Mouse (Mus musculus): ENCODE results near the gene Ss18l1. TPM values are rescaled to one million over a fixed set of nuclear protein-coding genes. Genes with fewer than 3 reads are reported as not detected.

Ss18l1 gene
- total RNA-seq, 2 experiments from 2014 or later = 2.9 to 3.3 TPM

DNA sequence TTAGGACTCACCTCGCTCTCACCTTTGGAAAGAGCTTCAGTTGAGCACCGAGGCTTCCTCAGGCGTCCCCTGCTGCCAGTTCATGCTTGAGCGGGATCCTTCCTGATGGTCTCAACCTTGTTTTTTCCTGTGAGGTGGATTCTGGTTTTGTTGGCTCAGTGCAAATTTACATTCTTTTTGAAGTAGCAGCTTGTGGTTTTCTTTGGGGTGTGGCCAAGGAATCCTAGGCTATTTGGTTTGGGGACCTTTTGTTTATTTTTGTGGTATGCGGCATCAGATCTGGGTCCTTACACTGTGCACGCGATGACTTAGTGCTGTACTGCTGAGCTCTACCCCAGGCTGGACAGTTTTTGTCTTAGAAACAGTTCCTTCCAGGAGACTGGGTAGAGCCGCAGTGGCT lies 38.4 kb downstream of the Ss18l1 start:
- no peak for DNase-seq
- intact Hi-C loops (cut with DNase I) = no loop called here

DNA sequence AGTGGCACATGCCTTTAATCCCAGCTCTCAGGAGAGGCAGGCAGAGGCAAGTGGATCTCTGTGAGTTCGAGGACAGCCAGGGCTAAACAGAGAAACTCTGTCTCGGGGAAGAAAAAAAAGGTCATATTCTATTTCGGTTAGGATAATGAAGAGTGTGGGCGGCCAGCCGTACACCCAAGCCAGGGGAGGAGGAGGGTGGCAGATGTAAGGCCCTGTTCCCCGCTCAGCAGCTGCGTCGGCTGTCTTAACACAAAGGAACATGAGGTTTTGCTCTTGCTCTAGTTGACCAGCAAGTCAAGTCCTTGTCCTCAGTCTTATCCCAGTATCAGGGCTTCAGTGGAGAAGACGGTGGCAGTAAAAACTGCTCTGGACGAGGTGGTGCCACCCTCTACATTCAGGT lies 40.8 kb downstream of the Ss18l1 start:
- intact Hi-C loops (cut with DNase I) = no loop called here
- DNase-seq = no peak

DNA sequence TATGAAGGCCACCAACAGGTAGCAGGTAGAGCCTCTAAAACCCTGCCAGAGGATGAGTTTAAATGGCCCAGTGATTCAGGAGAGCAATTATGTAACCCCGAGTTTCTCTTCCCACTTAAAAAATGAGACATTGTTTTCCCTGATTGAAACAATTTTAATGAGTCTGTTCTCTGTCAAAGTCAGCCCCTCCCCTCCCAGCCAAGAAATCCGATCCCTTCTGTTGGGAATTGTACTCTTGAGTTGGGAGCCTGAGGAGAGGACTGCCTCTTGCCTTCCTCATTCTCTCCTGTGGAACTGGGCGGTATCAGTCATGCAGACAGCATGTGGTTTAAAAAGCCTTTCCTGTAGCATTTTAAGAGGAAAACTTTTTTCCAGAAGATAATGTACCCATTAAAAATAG lies 42.3 kb downstream of the Ss18l1 start:
- intact Hi-C loops (cut with DNase I) = no loop called here
- no peak for DNase-seq

DNA sequence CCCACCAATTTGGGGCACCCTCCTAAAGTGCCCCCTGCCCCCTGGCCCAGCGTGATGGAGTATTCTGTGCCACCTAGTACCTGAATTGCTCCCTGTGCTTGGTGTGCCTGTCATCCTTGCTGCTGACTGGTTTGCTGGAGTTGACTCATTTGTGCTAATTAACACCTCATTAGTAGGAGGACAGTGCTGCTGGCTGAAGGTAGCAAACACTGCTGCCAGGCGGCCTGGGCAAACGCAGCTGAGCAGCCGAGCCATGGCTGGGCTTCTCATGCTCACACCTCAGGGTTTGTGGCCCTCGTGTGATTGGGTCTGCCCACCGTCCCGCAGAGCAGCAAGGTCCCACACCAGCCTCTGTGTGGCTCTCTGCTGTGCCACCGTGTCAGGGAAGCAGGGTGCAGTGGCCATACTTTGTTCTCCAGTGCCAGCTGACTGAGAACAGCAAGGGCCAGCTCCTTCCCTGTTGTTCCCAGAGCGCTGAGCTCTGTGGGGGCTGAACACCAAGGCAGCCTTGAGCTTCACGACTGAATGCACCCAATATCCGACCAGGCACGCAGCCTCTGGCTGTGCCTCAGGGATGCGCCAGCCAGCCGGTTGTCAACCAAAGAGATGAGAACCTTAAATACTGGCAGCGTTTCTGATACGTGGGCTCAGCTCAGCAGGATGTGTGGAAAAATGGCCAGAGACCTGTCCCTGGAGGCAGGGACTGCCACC lies 43.8 kb downstream of the Ss18l1 start:
- no peak for DNase-seq
- intact Hi-C loops (cut with DNase I) = no loop called here

DNA sequence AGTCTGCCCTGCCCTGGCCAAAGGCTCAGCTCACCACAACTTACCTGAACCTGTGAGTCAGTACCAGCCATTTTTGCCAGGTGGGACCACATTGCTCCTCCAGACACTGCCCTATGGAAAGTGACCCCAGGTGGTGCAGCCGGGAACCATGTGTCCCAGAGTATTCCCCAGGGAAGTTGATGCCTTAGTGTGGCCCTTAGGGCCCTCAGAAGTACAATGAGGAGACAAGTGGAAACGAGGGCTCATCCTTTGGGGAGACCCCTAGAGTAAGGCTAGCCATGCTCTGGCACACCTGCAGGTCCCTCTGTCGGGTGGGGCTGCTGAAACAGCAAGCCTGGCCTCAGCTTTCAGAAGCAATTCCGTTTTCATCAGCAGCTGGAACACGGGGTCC lies 44.3 kb downstream of the Ss18l1 start:
- intact Hi-C loops (cut with DNase I) = no loop called here
- no peak for DNase-seq

DNA sequence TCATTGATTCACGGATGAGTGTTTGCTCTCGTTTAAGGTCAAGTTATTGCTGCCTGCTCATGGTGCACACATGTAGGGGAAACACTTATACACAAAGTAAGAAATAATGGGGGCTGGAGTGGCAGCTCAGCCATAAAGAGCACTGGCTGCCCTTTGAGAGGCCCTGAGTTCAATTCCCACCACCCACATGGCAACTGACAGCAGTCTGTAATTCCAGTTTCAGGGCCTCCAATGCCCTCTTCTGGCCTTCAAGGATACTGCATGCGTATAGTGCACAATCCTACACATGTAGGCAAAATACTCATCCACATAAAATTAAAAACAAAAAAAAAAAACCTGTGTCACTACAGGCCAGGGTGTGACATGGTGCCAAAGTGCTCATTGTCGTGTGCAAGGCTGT lies 45.2 kb downstream of the Ss18l1 start:
- intact Hi-C loops (cut with DNase I) = no loop called here
- DNase-seq = no peak

DNA sequence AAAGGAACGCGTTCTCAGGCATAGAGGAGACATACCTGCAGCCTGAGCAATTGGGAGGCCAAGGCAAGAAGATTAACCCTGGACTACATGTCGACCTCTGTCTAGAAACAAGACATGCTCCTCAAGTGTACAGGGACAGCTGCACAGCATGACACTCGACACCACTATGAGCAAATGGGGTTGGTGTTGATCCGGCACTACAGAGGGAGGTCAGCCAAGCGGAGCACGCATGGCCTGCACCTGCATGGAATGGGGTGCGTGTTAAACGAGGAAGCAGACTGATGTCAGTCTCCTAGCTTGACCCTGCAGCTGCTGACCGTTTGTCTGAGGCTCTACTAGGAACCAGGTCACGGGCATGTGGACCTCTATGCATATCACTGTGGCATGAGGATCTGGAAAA lies 48.0 kb downstream of the Ss18l1 start:
- DNase-seq = no peak
- intact Hi-C loops (cut with DNase I) = no loop called here

DNA sequence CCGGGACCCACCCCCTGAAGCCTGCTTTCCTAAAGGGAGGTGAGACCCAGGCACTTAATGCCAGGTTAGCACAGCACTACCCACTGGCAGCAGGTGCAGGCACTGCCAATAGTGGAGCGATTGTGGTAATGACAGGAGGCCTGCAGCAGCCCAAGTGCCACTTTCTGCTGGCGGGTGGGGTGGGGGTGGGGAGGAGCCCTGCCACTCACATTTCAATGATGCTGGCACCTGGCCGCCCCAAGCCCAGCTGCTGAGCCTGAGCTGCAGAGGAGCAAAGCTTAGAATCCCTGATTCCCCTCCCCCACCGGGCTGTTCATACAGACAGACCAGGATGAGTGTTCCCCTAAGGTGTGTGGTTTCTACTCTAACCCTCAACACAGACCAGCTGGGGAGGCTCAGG lies 53.4 kb downstream of the Ss18l1 start:
- no peak for DNase-seq
- intact Hi-C loops (cut with DNase I) = no loop called here

DNA sequence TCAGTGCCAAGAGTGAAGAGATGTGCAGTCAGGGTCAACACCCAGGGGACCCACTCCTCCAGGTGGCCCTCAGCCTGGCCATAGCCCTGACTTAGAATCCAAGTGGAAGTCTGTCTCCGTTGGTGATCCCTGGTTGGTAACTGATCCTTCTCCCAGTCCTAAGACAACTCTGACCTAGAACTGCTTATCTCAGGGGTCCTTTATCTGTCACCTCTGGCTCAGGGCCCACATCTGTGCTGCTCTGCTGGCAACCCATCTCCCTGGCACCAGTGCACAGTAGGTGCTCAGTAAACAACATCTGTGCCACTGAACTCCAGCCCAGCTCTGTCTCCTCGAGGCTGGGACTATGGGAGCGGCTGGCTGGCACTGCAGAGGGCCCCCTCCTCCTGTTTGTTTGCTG lies 55.3 kb downstream of the Ss18l1 start:
- DNase-seq = no peak
- intact Hi-C loops (cut with DNase I) = no loop called here

DNA sequence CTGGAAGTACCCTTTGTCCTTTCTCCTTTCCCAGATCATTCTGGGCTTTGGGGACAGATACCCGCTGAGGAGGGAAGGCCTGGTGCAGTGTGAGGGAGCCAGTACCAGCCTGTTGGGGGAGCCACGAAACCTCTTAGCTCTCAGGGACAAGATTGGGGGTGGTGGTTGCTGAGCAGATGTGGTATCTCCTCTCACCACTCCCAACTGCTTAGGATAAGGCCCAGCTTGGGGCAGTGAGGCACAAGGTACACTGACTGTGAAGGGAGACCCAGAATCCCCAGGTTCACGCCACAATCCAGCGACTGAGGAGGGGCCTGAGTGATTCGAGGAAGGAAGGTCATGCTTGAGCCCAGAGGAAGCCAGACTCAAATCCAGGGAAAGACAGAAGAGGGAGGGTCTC lies 55.9 kb downstream of the Ss18l1 start:
- intact Hi-C loops (cut with DNase I) = no loop called here
- DNase-seq = no peak

DNA sequence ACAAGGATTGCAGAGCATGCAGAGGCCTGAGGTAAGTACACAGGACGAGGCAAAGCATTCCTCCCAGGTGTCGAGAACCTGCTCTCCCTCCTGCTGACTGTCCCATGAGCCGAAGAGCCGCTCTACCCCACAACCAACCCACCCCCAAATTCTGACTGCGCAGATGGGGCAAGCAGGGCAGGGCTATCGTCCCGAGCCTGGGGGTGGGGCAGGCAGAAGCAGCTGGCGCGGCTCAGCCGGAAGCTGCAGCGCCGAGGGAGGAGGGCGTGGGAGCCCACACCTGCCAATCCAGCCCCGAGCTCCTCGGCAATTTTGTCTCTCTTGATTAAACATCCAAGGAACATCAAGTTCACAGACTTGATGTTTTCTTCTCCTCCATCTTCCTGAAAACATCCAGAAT lies 57.2 kb downstream of the Ss18l1 start:
- DNase-seq = no peak
- intact Hi-C loops (cut with DNase I) = no loop called here

DNA sequence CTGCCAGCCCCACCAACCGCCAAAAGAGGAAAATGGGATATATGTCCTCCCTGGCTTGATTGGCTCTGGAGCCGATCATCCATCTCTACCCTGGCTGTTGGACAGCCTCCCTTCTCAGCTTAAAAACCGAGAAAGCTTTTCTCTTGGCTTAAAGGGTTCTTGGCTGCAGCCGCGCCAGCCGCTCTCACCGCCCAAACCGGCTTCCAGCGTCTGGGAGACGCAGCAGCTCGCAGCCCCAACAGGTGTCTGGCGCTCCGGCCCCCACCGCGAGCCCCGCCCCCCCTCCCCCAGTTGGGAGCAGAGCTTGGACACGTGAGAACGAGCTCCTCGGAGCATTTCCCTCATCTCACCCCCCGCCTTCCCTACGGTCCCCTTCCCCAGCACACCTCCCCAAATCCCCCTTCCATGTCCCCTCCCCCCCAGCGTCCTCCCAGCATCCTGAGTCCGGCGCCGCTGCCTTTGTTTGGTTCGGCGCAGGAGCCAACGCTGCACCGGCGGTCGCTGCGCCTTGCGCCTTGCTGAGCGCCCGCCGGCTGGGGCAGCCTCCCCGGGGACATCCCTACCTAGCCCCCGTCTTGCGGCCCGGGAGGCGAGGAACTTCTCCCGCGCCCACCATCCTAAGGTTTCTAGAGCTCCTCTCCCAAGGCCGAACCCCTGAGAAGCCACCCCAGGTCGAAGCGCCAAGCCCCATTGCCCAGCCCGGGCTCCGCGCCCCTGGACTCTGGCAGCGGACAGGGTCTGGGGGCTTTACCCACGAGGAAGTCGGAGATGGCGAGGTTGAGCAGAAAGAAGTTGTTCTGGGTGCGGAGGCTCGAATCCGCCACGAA lies 61.1 kb downstream of the Ss18l1 start:
- intact Hi-C loops (cut with DNase I) = no loop called here
- no peak for DNase-seq

DNA sequence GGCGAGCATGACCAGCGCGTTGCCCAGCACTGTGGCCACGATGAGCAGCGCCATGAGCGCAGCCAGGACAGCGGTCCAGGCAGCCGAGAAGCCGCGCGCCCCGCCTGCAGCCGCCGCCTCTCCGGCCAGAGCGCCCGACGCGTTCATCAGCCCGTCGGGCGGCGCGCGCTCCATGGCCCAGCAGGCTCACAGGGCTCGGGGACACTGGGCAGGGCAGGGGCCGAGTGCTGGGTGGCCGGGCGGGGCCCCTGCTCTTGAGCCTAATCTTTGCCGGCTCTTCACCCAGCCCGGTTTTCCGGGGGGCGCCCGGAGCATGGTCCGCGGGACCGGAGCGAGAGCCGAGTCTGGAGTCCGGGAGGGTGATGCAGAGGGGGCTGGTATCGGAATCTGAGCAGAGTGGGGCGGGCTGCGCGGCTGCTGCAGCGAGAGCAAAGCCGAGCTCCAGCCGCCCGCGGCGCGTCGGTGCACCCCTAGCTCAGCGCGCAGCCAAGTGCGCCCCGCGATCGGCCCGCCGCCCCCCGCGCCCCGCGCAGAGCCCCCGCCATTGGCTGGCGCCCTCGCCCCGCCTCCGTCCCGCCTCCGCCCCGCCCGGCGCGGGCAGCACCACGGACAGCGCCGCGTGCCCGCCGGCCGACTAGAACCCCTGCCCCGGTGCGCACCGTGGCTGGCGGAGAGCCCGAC lies 61.8 kb downstream of the Ss18l1 start, which contains the start of gene Hrh3:
Gene Hrh3, minus strand, starts transcription at position 511 of the 681 bp plus-strand sequence.
- intact Hi-C loops (cut with DNase I) = no loop called here
- DNase-seq = peak; percentile 82 to 89

DNA sequence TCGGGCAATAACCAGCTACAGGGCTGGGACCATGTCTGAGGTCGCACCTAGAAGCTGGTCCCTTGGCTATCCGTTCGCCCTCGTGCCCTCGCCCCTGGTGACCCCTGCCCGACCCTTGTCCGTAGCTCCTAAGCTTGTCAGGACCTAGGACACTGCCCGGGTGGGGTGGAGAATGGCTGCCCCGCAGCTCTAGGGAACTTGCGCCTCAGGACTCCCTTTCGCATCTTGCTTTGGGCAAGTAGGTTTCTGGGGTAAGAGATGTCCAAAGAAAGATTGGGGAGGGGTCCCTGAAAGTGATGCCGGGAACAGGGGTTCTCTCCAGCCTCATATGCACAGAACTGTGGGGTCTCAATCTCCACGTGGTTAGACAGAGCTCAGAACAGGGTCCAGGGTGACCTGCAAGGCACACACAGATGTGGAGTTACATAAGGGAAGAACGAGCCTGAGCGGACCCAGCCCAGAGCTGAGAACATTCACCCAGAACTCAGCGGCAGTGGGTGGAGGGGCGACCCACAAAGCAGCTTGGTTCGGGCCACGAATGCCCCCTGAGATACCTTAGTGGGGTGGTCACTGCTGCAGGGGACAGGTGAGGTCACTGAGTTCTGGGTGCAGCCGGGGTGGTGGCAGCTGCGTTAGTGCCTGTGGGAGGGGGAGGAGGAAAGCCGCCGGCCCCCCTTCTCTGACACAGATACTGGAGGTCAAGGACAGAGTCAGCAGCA lies 62.5 kb downstream of the Ss18l1 start:
- intact Hi-C loops (cut with DNase I) = no loop called here
- no peak for DNase-seq

DNA sequence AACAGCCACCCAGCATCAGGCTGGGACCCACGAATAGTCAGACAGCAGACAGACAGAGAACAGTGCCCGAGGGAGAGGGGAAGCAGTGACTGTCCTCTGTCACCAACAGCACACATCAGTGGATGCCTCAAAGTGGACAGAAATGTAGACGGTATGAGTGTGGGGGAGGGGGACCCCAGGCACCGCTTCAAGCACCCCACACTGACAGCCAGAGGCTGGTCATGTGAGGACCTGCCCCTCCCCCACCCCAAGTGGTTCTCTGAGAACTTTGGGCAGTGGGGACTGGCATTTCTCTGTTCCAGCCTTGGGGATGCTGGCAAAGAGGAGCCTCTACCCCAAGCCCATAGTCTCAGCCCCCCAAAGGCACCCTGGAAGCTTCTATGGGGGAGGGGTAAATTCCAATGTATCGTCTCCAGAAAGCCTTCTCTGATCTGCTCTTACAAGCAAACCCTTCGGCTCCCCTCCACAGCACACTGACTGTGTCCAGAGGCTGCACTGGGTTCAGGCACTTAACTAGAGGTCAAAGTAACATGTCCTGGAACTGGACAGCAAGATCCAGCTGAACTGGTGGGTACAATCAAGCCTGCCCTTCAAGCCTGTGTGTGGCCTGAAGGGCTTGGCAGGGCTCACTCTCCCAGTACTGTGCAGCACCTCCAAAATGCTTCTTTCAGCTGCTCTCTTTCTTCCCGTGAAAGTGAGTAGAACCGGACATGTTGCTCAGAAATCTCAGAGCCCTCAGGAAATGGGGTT lies 63.3 kb downstream of the Ss18l1 start:
- DNase-seq = no peak
- intact Hi-C loops (cut with DNase I) = no loop called here

DNA sequence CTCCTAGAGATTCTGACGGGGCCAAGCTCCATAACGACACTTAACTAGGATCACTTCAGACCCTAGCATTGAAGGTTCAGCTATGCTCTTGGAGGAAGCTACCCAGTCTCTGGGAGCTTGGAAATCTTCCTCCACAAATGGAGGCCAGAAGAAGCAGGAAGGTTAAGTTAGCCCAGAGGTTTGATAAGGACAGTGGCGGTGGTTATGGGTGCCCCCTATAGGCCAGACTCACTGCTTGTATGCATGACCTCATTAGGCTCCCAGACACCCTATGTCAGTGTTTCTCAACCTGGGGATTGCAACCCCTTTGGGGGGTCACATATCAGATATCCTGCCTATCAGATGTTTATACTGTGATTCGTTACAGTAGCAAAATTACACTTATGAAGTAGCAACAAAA lies 64.8 kb downstream of the Ss18l1 start:
- DNase-seq = no peak
- intact Hi-C loops (cut with DNase I) = no loop called here

DNA sequence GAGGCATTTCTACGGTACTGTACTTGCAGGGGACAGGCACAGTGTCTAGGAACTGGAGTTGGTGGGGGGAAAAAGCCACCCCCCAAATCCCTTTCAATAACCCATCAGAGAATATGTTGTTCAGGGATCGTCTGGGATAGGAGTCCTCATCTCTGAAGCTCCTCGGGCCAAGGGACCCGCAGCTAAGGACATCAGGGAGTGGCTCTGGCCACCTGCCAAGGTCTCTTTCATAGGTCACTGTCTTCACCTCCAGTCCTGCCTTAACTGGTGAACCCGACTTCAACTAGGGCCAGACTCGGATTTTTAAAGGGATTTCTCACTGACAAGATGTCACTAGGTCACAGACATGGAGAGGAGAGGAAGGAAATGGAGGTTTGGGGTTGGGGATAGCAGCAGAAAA lies 66.0 kb downstream of the Ss18l1 start:
- DNase-seq = no peak
- intact Hi-C loops (cut with DNase I) = no loop called here

DNA sequence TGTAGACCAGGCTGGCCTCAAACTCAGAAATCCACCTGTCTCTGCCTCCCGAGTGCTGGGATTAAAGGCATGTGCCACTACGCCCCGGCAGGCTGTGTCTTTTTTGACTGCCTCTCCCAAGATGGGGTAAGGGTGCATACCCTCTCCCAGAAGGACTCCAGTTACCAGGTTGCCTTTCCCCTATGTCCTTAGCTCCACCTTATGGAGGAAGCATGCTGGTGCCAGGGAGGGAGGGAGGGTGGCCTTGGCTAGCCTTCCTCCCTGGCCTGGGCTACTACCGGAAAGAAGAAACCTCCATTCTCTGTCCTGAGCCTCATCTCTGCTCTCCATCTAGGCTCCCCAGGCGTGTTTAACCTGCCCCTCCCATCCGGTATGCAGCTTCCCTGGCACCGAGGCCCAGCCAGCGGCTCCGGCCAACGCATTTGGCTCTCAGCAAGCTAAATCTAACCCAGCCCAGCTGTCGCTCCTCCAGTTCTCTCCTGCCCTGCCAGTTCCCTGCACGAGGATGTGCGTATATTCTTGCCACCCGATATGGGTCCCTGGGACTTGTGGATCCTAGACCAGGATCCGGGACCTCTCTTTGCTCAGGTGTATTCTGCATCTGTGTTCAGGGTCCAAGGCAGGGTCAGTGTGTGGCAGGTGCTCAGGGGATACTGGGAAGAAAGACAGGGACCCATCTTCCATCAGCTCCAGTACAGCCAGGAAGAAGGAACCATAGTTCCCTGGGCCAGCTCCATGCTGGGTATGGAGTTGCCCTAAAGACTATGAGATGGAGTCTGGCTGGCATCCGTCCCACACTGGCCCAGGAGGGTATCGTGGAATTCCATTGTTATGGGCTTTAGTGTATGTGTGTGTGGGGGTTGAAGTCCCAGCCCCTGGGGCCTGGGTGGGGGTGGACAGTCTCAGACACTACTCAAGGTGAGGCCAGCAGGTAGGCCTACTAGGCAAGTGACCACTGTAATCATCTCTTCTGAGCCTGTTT lies 71.9 kb downstream of the Ss18l1 start:
- intact Hi-C loops (cut with DNase I) = no loop called here
- peak; percentile 68 to 80 for DNase-seq

DNA sequence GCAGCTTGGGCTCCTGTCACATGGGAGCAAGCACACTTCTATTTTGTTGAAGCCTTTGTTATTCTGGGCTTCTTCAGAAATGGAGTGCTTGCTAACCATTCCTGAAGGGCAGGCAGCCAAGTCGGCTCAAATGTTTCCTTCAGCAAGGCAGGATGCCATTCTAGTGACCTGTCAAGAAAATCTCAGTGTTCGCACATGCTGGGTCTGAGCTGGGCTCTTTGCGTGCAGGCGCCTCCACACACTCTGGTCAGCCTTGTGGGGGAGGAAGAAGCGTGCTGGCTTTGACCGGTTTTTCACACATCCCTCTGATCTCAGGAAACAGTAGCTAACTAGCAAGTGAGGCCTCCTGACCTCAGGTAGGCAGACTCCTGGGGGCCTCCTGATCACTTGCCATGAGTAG lies 73.0 kb downstream of the Ss18l1 start:
- intact Hi-C loops (cut with DNase I) = no loop called here
- peak; percentile 37 to 53 for DNase-seq
